Mouse (Mus musculus): ENCODE measurements at regions not wholly inside any gene's neighbourhood (a gene's known extent, or its start where the extent isn't known, plus 50 kb on each side); places are given as distances from the start of the nearest gene placed in this dataset.

DNA sequence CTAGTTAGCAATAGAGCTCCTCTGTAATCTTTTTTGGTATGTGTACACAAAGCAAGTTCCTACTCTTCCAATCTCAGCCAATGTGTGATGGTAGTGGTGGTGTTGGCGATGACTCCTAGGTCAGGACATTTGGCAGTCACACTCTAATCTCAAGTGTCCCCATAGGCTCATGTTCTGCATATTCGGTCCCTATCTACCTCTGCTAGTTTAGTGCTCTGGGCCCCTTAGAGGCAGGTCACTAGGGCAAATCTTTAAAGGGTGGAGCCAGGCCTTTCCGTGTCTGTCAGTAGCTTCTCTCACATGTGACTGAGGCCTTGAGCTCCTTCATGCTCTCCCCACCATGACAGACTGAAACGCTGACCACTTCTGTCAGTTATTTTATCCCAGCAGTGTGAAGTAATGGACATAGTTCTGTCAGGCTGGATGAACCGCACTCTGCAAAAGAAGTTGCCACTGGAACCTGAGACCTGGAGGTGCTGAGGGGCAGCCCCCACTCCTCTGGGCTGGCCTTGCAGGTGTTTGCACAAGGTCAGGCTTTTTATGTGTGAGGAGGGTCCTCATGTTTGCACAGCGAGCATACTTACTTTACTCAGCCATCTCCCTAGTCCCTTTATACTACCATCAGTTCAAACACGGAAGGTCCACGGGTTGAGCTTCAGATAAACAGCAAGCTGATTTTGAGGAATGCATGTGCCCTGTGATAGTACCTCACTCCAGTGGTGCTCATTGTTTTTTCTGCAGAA lies 75.3 kb upstream of the Ywhaq start:
- intact Hi-C loops (cut with DNase I), result no loop called here

DNA sequence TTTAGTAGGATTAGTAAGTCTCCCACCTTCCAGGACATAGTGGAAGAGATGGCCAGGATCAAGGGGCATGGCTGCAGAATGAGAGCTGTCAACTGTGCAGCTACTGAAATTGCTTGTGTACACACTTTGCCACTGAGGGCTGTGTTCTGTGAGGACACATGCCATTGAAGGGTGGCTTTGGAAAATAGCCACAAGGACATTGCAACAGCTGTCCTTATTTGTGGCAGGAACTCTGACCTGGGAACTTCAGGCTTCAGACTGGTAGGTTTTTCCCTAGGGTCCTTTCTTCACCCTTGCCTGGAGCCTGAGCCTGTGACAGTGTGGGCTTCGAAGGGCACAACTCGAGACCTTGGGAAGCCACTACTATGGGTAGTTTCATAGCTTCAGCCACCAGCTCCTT lies 64.2 kb upstream of the Ywhaq start:
- intact Hi-C loops (cut with DNase I), result no loop called here

DNA sequence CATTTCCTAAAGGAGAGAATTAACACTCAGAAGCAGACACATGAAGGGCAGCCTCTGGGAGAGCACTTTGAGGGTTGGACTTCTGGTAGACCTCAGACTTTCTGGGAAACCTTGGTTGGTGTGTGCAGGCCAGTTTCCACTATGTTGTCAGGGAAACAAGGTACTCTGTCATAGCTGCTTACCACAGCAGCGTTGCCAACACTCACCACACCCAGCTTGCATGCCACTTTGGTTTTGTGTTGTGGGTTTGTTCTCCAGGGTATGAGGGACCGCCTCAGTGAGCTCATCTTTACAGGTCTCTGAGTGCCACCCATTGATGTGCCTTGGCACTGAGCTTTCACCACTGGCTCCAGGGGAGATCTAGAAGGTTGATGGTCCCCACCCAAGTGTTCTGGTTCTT lies 62.8 kb upstream of the Ywhaq start:
- intact Hi-C loops (cut with DNase I), result no loop called here

DNA sequence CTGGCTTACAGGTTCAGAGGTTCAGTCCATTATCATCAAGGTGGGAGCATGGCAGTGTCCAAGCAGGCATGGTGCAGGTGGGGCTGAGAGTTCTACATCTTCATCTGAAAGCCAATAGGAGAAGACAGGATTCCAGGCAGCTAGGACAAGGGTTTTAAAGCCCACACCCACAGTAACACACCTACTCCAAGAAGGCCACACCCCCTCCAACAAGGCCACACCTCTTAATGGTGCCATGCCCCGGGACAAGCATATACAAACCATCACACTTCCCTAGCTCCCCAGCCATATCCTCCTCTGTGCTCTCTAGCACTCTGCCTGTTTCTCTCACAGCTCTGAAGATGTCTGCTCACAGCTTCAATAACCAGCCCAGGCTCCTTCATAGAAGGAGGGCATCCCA lies 61.8 kb upstream of the Ywhaq start:
- intact Hi-C loops (cut with DNase I), result no loop called here

DNA sequence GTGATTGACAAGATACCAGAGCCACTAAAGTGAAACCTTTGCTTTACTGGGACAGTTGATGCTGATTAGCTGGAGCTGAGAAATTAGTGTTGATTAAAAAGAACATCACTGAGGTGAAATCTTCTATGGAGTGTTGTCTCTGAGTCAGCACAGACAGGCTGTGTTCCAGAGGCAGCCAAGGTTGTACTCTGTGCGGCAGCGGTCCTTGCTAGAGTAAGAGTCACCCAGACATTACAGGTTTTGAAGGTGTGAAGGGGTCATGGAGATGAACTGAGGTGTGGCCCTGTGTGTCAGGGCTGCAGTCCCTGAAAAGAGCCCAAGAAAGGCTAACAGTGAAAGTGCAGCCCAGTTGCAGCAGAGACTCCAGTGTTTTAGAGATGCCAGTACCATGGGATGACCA lies 59.1 kb upstream of the Ywhaq start:
- intact Hi-C loops (cut with DNase I), result no loop called here

DNA sequence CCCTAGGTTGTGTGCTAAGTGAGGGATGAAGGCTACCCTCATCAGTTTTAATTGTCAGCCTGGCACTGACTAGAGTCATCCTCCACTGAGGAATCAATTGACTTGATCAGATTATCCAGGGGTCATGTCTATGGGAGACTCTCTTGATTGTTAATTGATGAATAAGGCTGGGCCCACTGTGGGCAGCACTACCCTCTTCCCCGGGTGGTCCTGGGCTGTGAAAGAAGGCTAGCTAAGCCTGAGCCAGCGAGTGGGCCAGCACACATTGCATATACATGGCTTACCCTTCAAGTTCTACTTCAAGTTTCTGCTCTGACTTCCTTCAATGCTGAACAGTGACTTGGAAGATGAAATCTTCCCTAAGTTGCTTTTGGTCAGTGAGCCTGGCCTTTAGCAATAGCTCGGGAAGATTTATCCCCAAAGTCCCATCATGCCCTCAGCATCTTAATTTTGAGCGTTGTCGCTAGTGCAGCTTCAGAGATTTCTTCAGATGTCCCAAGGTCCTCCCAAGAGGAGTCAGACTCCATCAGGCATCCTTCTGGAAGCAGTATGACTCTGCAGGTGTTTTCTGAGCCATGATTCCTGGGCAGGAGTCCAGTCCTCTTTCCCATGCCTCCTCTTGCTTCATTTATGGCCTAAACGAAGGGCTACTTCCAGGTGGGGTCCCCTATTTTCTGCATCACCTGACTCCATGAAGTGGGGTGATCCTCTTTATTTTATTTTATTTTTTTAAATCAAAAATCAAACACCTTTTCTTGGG lies 55.7 kb upstream of the Ywhaq start:
- intact Hi-C loops (cut with DNase I), result no loop called here

DNA sequence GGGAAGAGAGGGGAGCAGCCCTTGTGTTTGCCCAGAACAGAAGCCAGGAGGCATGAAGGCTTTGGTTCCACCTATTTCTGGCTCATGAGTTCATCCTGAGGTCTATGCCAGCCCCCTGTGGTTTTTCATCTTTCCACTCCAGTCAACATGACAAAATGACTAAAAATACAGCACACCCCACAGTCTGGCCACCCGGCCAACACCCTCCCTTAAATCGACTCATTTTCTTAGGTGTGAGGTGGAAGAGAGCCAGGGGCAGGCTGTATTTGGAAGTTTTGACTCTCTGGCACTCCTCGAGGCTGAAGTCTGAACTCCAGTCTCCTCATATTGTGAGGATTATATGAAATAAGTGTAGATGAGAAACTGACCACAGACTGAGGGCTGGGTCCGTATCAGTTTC lies 55.0 kb upstream of the Ywhaq start:
- intact Hi-C loops (cut with DNase I), result no loop called here

DNA sequence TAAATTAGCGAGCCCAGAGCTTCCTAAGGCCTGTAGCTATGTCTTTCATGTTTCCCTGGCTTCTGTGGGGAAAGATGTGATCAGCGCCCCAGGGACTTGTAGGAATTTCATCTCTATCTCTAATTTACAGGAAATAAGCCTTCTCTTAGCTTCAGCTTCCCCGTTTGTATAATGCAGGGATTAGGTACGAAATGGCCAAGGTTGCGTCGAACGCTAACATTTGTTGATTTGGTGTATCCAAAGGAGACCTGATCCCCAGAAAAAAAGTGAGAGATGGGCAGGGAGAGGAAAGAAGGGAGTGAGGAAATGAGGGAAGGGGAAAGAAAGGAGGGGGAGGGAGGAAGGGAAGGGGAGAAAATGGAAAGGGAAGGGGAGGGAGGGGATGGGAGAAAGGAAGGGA lies 54.5 kb upstream of the Ywhaq start:
- intact Hi-C loops (cut with DNase I), result no loop called here

DNA sequence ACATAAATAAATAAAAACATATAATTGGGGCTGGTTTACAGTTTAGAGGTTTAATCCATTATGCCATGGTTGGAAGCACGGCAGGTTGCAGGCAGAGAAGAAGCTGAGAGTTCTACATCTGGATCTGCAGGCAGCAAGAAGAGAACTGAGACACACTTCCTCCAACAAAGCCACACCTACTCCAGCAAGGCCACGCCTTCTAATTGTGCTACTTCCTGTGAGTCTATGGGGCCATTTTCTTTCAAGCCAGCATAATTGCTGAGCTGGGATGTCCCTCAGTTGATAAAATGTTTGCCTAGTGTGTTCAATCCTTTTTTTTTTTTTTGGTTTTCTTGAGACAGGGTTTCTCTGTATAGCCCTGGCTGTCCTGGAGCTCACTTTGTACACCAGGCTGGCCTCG lies 52.8 kb upstream of the Ywhaq start:
- intact Hi-C loops (cut with DNase I), result no loop called here
